Mouse (Mus musculus): ENCODE measurements around the gene Tmem169.

- TF ChIP-seq POLR2A (IDR thresholded peaks at IDR 0.05; ENCODE audit: low read depth, low read length) (peak; percentile 66), CTCF (conservative IDR thresholded peaks at IDR 0.05; ENCODE audit: insufficient read depth, insufficient read length, low read depth, low read length) (no peak)
Measured at GRCm38 (mm10) chr1:72283992-72284485, at the start of gene Tmem169, which contains the start of gene Pecr.

Data from kidney, adult 2 months (tissue).